Mouse (Mus musculus): Measurements from ENCODE around the gene Syt11. TPM values are rescaled to one million over a fixed set of nuclear protein-coding genes. Genes with fewer than 3 reads are reported as not detected.
A peak's percentile ranks its signal among the peaks of the same experiment; 100 is the strongest.
"Not testable (repeated sequence)": the region's sequence is repeated elsewhere in the genome, so short reads cannot be mapped to it uniquely, and the experiment has no call there.

Syt11 gene
- polyA plus RNA-seq, 1 experiment from 2014 or later, result 11.8 TPM

- Histone ChIP-seq H3K4me3 (ENCODE audit: low read depth, low read length) (peak overlapping the region; percentile 52), H3K4me1 (ENCODE audit: control insufficient read depth, insufficient read depth, low read length) (peaks cover 22% of the 10 kb centered on the region), H3K9me3 (replicated peaks; ENCODE audit: control insufficient read depth, low read length) (no peaks in the 10 kb centered on the region), H3K27ac (ENCODE audit: low read depth, low read length) (peak overlapping the region; percentile 73), H3K36me3 (ENCODE audit: control insufficient read depth, insufficient read depth, low read length) (peaks cover 22% of the 10 kb centered on the region), H3K9ac (ENCODE audit: low read depth, low read length) (peak overlapping the region; percentile 63), H3K4me2 (peak overlapping the region; percentile 73), H3K27me3 (ENCODE audit: control insufficient read depth, insufficient read depth, low read length) (no peaks in the 10 kb centered on the region)
- peak; percentile 65 for ATAC-seq (replicated peaks; ENCODE audit: insufficient number of reproducible peaks, low FRiP score, low TSS enrichment)
- WGBS (ENCODE audit: insufficient replicate concordance), result 7% methylated on average over 9 of the region's 9 CpGs
Measured at GRCm38 (mm10) chr3:88717198-88717798, 57.7 kb downstream of the Syt11 start.

DNA sequence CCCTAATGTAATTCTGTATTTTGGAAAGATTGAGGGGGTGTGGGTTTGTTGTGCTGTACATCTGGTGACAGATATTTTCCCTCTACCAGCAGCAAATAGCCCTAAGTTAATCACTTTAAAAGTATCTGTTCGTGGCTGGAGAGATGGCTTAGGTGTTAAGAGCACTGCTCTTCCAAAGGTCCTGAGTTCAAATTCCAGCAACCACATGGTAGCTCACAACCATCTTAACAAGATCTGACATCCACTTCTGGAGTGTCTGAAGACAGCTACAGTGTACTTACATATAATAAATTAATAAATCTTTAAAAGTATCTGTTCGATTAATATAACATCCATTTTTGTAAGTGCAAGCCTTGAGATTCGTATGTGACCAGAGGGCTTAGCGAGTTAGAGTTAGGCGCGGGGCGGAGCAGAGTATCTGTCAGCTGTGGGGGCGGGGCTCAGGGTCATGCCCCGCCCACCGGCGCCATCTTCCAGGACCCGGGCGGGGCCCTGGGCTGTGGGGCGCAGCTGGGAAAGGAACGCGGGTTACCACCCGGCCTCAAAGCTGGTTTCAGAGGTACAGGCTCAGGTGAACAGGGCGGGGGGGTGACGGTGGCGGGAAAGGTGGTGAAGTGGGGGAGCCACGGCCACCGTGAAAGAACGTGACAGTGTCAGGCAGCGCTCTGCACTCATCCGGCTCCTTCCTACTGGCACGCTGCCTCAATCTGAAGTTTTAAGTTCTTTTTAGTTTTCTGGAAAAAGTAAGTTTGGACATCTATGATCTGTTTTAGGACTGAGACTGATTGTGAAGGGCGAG lies 58.4 kb downstream of the Syt11 start, which contains the start of gene Rit1:
TSS of gene Rit1 (plus strand) at position 440 of the 799 bp plus-strand sequence.
- peak within 1 kb of the TSS; percentile 63 for H3K9ac ChIP-seq (ENCODE audit: low read depth, low read length)
- H3K4me1 ChIP-seq (ENCODE audit: control insufficient read depth, insufficient read depth, low read length), result peaks cover 22% of the 10 kb centered on the region
- under 1% methylated on average over 27 of the region's 27 CpGs for WGBS (ENCODE audit: insufficient replicate concordance)
- peak within 1 kb of the TSS; percentile 73 for H3K4me2 ChIP-seq
- peak; percentile 91 for ATAC-seq (replicated peaks; ENCODE audit: insufficient number of reproducible peaks, low FRiP score, low TSS enrichment)
- peaks cover 24% of the 10 kb centered on the region for H3K36me3 ChIP-seq (ENCODE audit: control insufficient read depth, insufficient read depth, low read length)
- no peaks in the 10 kb centered on the region for H3K27me3 ChIP-seq (ENCODE audit: control insufficient read depth, insufficient read depth, low read length)
- peak within 1 kb of the TSS; percentile 73 for H3K27ac ChIP-seq (ENCODE audit: low read depth, low read length)
- peak within 1 kb of the TSS; percentile 52 for H3K4me3 ChIP-seq (ENCODE audit: low read depth, low read length)
- no peaks in the 10 kb centered on the region for H3K9me3 ChIP-seq (replicated peaks; ENCODE audit: control insufficient read depth, low read length)

GRCm38 (mm10) chr3:88715716-88716115 lies 59.2 kb downstream of the Syt11 start:
- WGBS (ENCODE audit: insufficient replicate concordance), result 81% methylated on average over 5 of the region's 5 CpGs
- H3K27ac ChIP-seq (ENCODE audit: low read depth, low read length); ATAC-seq (replicated peaks; ENCODE audit: insufficient number of reproducible peaks, low FRiP score, low TSS enrichment); H3K27me3 ChIP-seq (ENCODE audit: control insufficient read depth, insufficient read depth, low read length); H3K4me2 ChIP-seq; H3K9ac ChIP-seq (ENCODE audit: low read depth, low read length); H3K4me3 ChIP-seq (ENCODE audit: low read depth, low read length); H3K9me3 ChIP-seq (replicated peaks; ENCODE audit: control insufficient read depth, low read length): not testable (repeated sequence)
- Histone ChIP-seq H3K4me1 (ENCODE audit: control insufficient read depth, insufficient read depth, low read length) (peaks cover 22% of the 10 kb centered on the region), H3K36me3 (ENCODE audit: control insufficient read depth, insufficient read depth, low read length) (peaks cover 28% of the 10 kb centered on the region)

DNA sequence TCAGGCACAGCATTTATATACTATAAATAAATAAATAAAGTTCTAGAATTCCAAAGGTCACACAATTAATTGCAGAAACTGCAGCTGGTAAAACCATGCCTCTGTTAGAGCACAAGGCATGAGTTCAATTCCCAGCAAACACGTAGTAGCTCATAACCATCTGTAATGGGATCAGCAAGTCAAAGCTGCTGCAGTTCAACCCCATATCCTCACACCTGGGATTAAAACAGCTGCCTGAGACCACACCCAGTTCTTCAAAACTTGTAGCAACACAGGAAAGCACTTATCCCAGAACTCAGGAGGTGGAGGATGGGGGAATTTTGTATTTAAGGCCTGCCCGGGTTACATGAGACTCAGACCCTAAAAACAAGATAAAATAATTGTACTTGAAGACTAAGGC lies 60.2 kb downstream of the Syt11 start:
- H3K4me3 ChIP-seq (ENCODE audit: low read depth, low read length), result no peak overlapping the region
- WGBS (ENCODE audit: insufficient replicate concordance), result 71% methylated on average over 2 of the region's 2 CpGs
- no peak for ATAC-seq (replicated peaks; ENCODE audit: insufficient number of reproducible peaks, low FRiP score, low TSS enrichment)
- H3K4me2 ChIP-seq, result no peak overlapping the region
- no peaks in the 10 kb centered on the region for H3K27me3 ChIP-seq (ENCODE audit: control insufficient read depth, insufficient read depth, low read length)
- H3K4me1 ChIP-seq (ENCODE audit: control insufficient read depth, insufficient read depth, low read length), result peaks cover 20% of the 10 kb centered on the region
- no peak overlapping the region for H3K9ac ChIP-seq (ENCODE audit: low read depth, low read length)
- no peak overlapping the region for H3K27ac ChIP-seq (ENCODE audit: low read depth, low read length)
- H3K9me3 ChIP-seq (replicated peaks; ENCODE audit: control insufficient read depth, low read length), result no peaks in the 10 kb centered on the region
- peaks cover 29% of the 10 kb centered on the region for H3K36me3 ChIP-seq (ENCODE audit: control insufficient read depth, insufficient read depth, low read length)

DNA sequence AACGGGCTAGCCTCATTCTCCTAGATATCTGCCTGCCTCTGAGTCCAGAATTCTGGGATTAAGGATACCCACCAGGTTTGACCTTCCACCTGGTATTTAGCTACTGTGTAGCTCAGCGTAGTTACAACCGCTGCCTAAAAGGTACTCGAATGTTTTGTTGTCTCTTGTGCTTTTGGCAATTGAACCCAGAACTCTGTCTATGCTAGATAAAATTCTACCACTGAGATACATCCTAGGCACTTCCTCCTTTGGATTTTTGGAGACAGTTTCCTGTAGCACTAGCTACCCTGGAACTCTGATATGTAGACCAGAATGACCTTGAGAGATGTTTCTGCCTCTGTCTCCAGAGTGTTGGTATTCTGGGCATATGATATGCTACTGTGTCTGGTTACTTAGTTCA lies 61.3 kb downstream of the Syt11 start:
- Histone ChIP-seq H3K27me3 (ENCODE audit: control insufficient read depth, insufficient read depth, low read length) (no peaks in the 10 kb centered on the region), H3K9me3 (replicated peaks; ENCODE audit: control insufficient read depth, low read length) (no peaks in the 10 kb centered on the region), H3K36me3 (ENCODE audit: control insufficient read depth, insufficient read depth, low read length) (peaks cover 33% of the 10 kb centered on the region), H3K4me2 (no peak overlapping the region), H3K4me3 (ENCODE audit: low read depth, low read length) (no peak overlapping the region), H3K9ac (ENCODE audit: low read depth, low read length) (no peak overlapping the region), H3K4me1 (ENCODE audit: control insufficient read depth, insufficient read depth, low read length) (peaks cover 10% of the 10 kb centered on the region), H3K27ac (ENCODE audit: low read depth, low read length) (no peak overlapping the region)
- ATAC-seq (replicated peaks; ENCODE audit: insufficient number of reproducible peaks, low FRiP score, low TSS enrichment), result no peak
- 86% methylated on average over 4 of the region's 4 CpGs for WGBS (ENCODE audit: insufficient replicate concordance)

DNA sequence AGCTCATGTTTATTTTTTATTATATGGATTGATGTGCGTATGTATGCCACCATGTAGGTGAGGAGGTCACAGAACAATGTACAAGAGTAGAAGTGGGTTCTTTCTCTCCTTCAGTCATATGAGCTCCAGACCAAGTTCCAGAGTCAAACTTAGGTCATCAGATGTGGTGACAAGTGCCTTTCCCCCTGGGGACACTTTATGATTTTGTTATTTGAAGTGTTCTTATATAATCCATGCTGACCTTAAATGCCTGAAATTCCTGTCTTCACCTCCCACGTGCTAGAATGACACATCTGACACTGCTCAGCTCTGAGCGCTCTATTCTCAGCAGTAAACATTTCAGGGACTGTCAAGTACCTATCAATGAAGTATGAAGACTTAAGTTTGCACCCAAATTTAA lies 73.7 kb downstream of the Syt11 start:
- no peak overlapping the region for H3K9ac ChIP-seq (ENCODE audit: low read depth, low read length)
- H3K27ac ChIP-seq (ENCODE audit: low read depth, low read length), result no peak overlapping the region
- no peak for ATAC-seq (replicated peaks; ENCODE audit: insufficient number of reproducible peaks, low FRiP score, low TSS enrichment)
- 51% methylated on average over 3 of the region's 3 CpGs for WGBS (ENCODE audit: insufficient replicate concordance)
- H3K9me3 ChIP-seq (replicated peaks; ENCODE audit: control insufficient read depth, low read length), result no peaks in the 10 kb centered on the region
- peaks cover 2% of the 10 kb centered on the region; the same call in 1 of the 2 replicates for H3K4me1 ChIP-seq (ENCODE audit: control insufficient read depth, insufficient read depth, low read length)
- peaks cover 43% of the 10 kb centered on the region for H3K36me3 ChIP-seq (ENCODE audit: control insufficient read depth, insufficient read depth, low read length)
- no peak overlapping the region for H3K4me2 ChIP-seq
- no peak overlapping the region for H3K4me3 ChIP-seq (ENCODE audit: low read depth, low read length)
- H3K27me3 ChIP-seq (ENCODE audit: control insufficient read depth, insufficient read depth, low read length), result no peaks in the 10 kb centered on the region

GRCm38 (mm10) chr3:88700247-88700646 lies 74.7 kb downstream of the Syt11 start:
- ATAC-seq (replicated peaks; ENCODE audit: insufficient number of reproducible peaks, low FRiP score, low TSS enrichment), result no peak
- H3K36me3 ChIP-seq (ENCODE audit: control insufficient read depth, insufficient read depth, low read length), result peaks cover 43% of the 10 kb centered on the region
- H3K4me3 ChIP-seq (ENCODE audit: low read depth, low read length), result no peak overlapping the region
- H3K27ac ChIP-seq (ENCODE audit: low read depth, low read length), result no peak overlapping the region
- no peaks in the 10 kb centered on the region for H3K9me3 ChIP-seq (replicated peaks; ENCODE audit: control insufficient read depth, low read length)
- H3K4me2 ChIP-seq, result no peak overlapping the region
- no peak overlapping the region for H3K9ac ChIP-seq (ENCODE audit: low read depth, low read length)
- WGBS (ENCODE audit: insufficient replicate concordance), result 93% methylated on average over 3 of the region's 3 CpGs
- H3K27me3 ChIP-seq (ENCODE audit: control insufficient read depth, insufficient read depth, low read length), result no peaks in the 10 kb centered on the region
- peaks cover 2% of the 10 kb centered on the region; the same call in 1 of the 2 replicates for H3K4me1 ChIP-seq (ENCODE audit: control insufficient read depth, insufficient read depth, low read length)

- H3K9me3 ChIP-seq (replicated peaks; ENCODE audit: control insufficient read depth, low read length), result no peaks in the 10 kb centered on the region
- H3K9ac ChIP-seq (ENCODE audit: low read depth, low read length), result no peak overlapping the region
- no peak for ATAC-seq (replicated peaks; ENCODE audit: insufficient number of reproducible peaks, low FRiP score, low TSS enrichment)
- peaks cover 46% of the 10 kb centered on the region for H3K36me3 ChIP-seq (ENCODE audit: control insufficient read depth, insufficient read depth, low read length)
- no peak overlapping the region for H3K4me3 ChIP-seq (ENCODE audit: low read depth, low read length)
- 88% methylated on average over 6 of the region's 6 CpGs for WGBS (ENCODE audit: insufficient replicate concordance)
- H3K4me2 ChIP-seq, result no peak overlapping the region
- H3K27ac ChIP-seq (ENCODE audit: low read depth, low read length), result no peak overlapping the region
- H3K27me3 ChIP-seq (ENCODE audit: control insufficient read depth, insufficient read depth, low read length), result no peaks in the 10 kb centered on the region
- peaks cover 2% of the 10 kb centered on the region; the same call in 1 of the 2 replicates for H3K4me1 ChIP-seq (ENCODE audit: control insufficient read depth, insufficient read depth, low read length)
Measured at GRCm38 (mm10) chr3:88698834-88699233, 76.1 kb downstream of the Syt11 start.

Measured in heart, embryonic 11.5 days (tissue).